Mouse (Mus musculus) cerebellum, adult 2 months (tissue): Measurements from ENCODE around the gene Aff1. TPM values are rescaled to one million over a fixed set of nuclear protein-coding genes. Genes with fewer than 3 reads are reported as not detected.

Experiments
- DNase-seq, 2 experiments: peaks; one replicate each; pipeline ENCODE4 v3.0.0; 2021
- H3K27ac ChIP-seq: fragments of 200-500 bp; 2 replicates; pipeline ENCODE4 v1.5.1; 2012; ENCODE audit warnings: low read length, control low read depth, inconsistent platforms; ENCODE audit not compliant: insufficient read depth
- H3K27me3 ChIP-seq: fragments of 200-500 bp; 2 replicates; pipeline ENCODE4 v1.6.1; 2012; ENCODE audit warnings: inconsistent platforms, mild to moderate bottlenecking, low read length, moderate library complexity; ENCODE audit not compliant: control insufficient read depth, insufficient read depth
- H3K4me1 ChIP-seq: fragments of 200-500 bp; 2 replicates; pipeline ENCODE4 v1.6.1; 2011; ENCODE audit warnings: low read length; ENCODE audit not compliant: control insufficient read depth, insufficient read depth
- H3K4me3 ChIP-seq: fragments of 200-500 bp; replicated peaks from 2 replicates; pipeline ENCODE3; 2011; ENCODE audit warnings: mild to moderate bottlenecking, low read depth, low read length, control low read depth; ENCODE audit not compliant: insufficient read depth
- CTCF ChIP-seq: fragments of 200-500 bp; IDR thresholded peaks from 2 replicates; pipeline ENCODE4 v1.5.1; 2011; ENCODE audit warnings: low read depth, mild to moderate bottlenecking, control low read depth, low read length, moderate library complexity, borderline replicate concordance; ENCODE audit not compliant: insufficient read depth
- POLR2A ChIP-seq: fragments of 200-500 bp; IDR thresholded peaks from 2 replicates; pipeline ENCODE4 v1.6.1; 2011; ENCODE audit warnings: low read length, control low read depth, borderline replicate concordance; ENCODE audit not compliant: insufficient read depth
- WGBS: fragments of 180-500 bp; shearing (Covaris S2); methylation state at CpG from one replicate; pipeline ENCODE4 v1.1.7; 2018; 5-methylcytosine and 5-hydroxymethylcytosine counted together
- polyA plus RNA-seq: library from polyadenylated mRNA; depleted of rRNA; stranded (reverse); fragments of >200 nt; gene quantifications from 2 replicates; pipeline ENCODE4 v1.2.3, GENCODE M21; 2012

The Aff1 gene
- polyA plus RNA-seq, 1 experiment, result 9.3 TPM

GRCm38 (mm10) chr5:103846609-103847008, 154.4 kb downstream of the Aff1 start:
- WGBS, result 82% methylated on average over 5 of the region's 5 CpGs
- no peaks in the 10 kb centered on the region for H3K27me3 ChIP-seq
- no peak overlapping the region for H3K4me3 ChIP-seq
- H3K4me1 ChIP-seq, result peaks cover 6% of the 10 kb centered on the region
- TF ChIP-seq POLR2A (no peak), CTCF (no peak)
- no peak overlapping the region for H3K27ac ChIP-seq
- no peak for DNase-seq

DNA sequence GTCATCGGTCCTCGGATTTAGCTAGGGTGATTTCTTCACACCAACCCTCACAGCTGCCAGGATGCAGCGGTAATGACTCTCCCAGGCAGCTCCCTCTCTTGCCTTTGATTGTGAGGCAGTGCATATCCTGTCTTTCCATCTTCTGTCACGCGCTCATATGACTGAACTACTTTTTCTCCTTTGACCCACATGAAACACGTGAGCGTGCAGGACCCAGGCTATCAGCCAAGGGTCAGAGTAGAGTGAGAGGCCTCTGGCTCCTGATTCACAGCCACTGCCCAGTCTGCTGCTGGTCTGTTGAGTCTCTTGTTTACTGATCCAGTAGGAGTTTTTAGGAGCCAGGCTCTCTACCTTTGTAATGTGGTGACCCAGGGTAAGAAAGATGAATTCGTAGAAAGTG, 156.4 kb downstream of the Aff1 start:
- H3K27me3 ChIP-seq, result no peaks in the 10 kb centered on the region
- DNase-seq, result no peak
- 92% methylated on average over 8 of the region's 8 CpGs for WGBS
- peaks cover 6% of the 10 kb centered on the region for H3K4me1 ChIP-seq
- no peak overlapping the region for H3K27ac ChIP-seq
- no peak overlapping the region for H3K4me3 ChIP-seq
- no peak for TF ChIP-seq POLR2A
- no peak for TF ChIP-seq CTCF

- no peak overlapping the region for H3K27ac ChIP-seq
- H3K4me1 ChIP-seq, result 0 out of 2 replicates have a peak, but pooled peaks cover 5% of the 10 kb centered on the region
- 93% methylated on average over 4 of the region's 4 CpGs for WGBS
- DNase-seq, result no peak
- no peak overlapping the region for H3K4me3 ChIP-seq
- no peaks in the 10 kb centered on the region for H3K27me3 ChIP-seq
- TF ChIP-seq POLR2A, result no peak
- no peak for TF ChIP-seq CTCF
Measured at GRCm38 (mm10) chr5:103852756-103853549, 160.8 kb downstream of the Aff1 start.

DNA sequence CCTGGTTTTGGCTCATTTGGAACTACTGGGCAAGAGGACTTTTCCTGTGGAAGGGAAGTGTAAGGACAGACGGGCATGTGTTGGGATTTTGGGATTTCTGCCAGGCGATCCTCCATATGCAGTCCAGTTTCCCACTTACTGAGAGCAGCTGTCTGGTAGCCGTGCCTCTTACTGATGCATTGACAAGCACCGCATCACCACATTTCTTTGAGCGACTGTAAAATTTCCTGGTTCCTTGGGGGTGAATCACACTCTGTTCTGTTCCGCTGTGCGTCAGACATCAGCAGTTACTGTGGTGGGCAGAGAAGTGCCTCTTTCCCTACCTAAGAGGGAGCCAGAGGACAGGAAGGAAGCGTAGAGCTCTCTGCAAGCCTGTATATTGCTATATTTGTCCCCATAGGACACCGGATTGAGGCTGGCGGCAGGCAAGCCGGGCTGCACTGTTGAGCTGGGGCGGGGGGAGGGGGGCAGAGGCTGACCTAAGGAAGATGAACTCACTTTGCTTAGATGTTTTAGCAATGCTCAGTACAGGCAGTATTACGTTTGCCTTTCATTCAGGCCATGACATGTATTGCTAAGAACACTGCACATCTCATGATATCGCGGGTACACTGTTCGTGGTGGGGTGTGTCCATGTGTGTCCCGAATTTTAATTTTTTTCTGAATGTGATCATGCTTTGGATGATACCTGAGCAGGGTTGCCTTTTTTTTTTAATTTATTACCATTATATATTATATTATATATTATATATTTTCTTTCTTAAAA, 162.1 kb downstream of the Aff1 start:
- peak in 1 of 2 experiments; percentile 49 for DNase-seq
- Histone ChIP-seq H3K4me1 (0 out of 2 replicates have a peak, but pooled peaks cover 5% of the 10 kb centered on the region), H3K4me3 (no peak overlapping the region), H3K27ac (no peak overlapping the region), H3K27me3 (no peaks in the 10 kb centered on the region)
- WGBS, result 38% methylated on average over 17 of the region's 17 CpGs
- TF ChIP-seq POLR2A (no peak), CTCF (0 out of 2 replicates have a peak, but pooled peaks have one; percentile 2)

DNA sequence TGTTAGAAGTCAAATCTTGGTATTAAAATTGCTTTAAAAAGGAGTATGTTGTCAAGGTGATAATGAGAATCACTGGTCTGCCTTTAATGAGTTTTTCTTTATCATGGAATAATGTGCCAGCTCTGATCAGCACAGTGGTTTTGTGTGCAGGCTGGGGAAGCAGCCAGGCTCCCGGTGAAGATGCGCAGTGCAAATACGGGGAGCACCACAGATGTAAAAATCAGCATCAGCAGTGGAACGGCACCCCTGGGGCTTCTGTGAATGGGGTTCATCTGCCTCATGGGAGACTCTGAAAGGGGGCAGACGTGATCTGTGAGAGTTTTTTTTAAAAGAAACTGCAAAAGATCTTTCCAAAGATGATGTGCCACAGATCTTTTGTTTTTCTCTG, 162.6 kb downstream of the Aff1 start:
- H3K4me3 ChIP-seq, result no peak overlapping the region
- H3K27me3 ChIP-seq, result no peaks in the 10 kb centered on the region
- WGBS, result 79% methylated on average over 5 of the region's 5 CpGs
- H3K4me1 ChIP-seq, result 0 out of 2 replicates have a peak, but pooled peaks cover 5% of the 10 kb centered on the region
- TF ChIP-seq POLR2A (no peak), CTCF (no peak)
- DNase-seq, result no peak
- no peak overlapping the region for H3K27ac ChIP-seq

DNA sequence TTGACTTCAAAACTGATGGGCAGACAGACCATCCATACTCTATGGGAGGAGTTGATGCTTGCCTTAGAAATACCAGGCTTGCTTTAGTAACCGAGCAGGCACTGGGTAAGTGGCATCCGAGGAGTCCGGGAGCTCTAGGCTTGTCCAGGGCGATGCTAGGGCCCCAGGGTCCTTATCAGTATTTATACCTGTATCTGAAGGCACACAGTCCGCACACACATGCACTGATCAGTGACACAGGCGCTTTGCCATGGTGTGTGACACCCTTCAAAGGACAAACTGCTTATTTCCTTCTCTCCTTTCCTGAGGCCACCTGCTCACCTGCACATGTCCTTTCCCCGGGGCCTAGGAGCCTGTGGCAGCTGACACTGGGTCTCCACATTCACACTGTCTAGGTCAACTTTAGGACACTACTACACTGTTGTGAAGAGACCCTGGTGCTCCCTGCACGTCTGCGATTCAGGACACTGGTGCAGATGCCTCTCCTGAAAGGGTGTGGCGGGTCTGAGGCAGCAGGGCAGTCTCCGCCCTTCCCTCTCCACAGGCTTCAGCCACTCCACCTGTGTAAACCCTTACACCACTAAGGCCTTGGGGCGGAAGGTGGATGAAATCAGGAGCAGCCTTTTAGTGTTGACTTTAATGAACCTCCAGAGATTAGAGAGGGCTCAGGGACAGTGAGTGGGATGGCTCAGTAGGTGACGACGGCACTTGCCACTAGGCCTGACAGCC, 163.5 kb downstream of the Aff1 start:
- H3K27me3 ChIP-seq, result no peaks in the 10 kb centered on the region
- DNase-seq, result no peak
- no peak overlapping the region for H3K27ac ChIP-seq
- TF ChIP-seq POLR2A (no peak), CTCF (no peak)
- H3K4me1 ChIP-seq, result 0 out of 2 replicates have a peak, but pooled peaks cover 5% of the 10 kb centered on the region
- no peak overlapping the region for H3K4me3 ChIP-seq
- WGBS, result 90% methylated on average over 14 of the region's 14 CpGs

DNA sequence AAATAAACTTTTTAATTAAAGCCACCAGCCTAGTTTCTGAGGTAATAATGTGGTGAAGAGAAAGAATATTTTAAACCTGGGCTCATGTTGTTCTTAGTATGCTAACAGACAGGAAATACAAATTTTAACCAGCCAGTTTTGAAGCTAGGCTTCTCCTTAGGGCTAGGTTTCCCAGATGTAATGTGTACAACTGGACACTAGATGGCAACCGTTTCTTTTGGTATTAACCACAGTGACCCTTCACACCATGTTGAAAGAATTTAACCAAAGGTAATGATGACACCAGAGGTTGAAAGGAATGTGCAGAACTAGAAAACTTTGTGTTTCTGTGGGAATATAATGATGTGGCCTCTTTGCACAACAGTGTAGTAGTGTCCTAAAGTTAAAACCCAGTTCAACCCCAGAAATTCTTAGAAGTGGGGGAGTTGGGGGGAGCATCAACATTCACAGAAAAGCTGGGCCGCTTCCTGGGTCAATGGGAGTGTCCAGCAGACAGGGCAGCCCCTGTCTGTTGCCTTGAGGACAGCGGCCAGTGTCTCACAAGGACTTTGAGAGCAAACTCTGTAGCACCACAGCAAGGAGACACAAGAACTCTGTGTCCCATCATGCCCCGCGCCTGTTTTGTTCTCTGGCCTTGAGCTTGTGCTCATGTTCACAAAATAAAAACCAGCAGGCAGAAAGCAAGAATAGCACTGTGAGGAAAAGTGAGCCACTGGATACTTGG, 164.3 kb downstream of the Aff1 start:
- 67% methylated on average over 5 of the region's 5 CpGs for WGBS

More for the DNA sequence above, 164.3 kb downstream of the Aff1 start:
- DNase-seq, result peak in 1 of 2 experiments; percentile 42
- Histone ChIP-seq H3K4me3 (no peak overlapping the region), H3K4me1 (0 out of 2 replicates have a peak, but pooled peaks cover 5% of the 10 kb centered on the region), H3K27me3 (no peaks in the 10 kb centered on the region), H3K27ac (no peak overlapping the region)
- TF ChIP-seq CTCF (peak; percentile 10; the same call in 1 of the 2 replicates), POLR2A (no peak)
